Mouse (Mus musculus): ENCODE results near the gene Clec4f. TPM values are rescaled to one million over a fixed set of nuclear protein-coding genes. Genes with fewer than 3 reads are reported as not detected.
A peak's percentile ranks its signal among the peaks of the same experiment; 100 is the strongest.

The Clec4f gene
- total and polyA plus RNA-seq, 3 experiments, result not detected

GRCm38 (mm10) chr6:83693835-83694234 lies 37.8 kb upstream of the Clec4f start:
- H3K4me1 ChIP-seq (ENCODE audit: control insufficient read depth in 1 of 2, insufficient read depth in 2 of 2), result peaks cover 14 to 20% of the 10 kb centered on the region in 2 experiments
- H3K27me3 ChIP-seq (replicated peaks), result peaks cover 81% of the 10 kb centered on the region
- TF ChIP-seq CTCF (conservative IDR thresholded peaks at IDR 0.05 in 1 of 2, IDR thresholded peaks at IDR 0.05 in 1 of 2; ENCODE audit: low read depth in 2 of 2, low read length in 2 of 2) (peak; percentile 56 to 85; a peak in 3 of 4 replicates), MEF2A (IDR thresholded peaks at IDR 0.05; ENCODE audit: borderline replicate concordance, low read depth, low read length) (no peak), CHD2 (IDR thresholded peaks at IDR 0.05; ENCODE audit: low read length) (no peak), ZNF384 (IDR thresholded peaks at IDR 0.05; ENCODE audit: low read depth, low read length) (peak; percentile 96), SMC3 (IDR thresholded peaks at IDR 0.05; ENCODE audit: low read depth, low read length) (peak; percentile 44), RAD21 (IDR thresholded peaks at IDR 0.05; ENCODE audit: low read depth, low read length) (peak; percentile 79)
- no peak overlapping the region for H3K9ac ChIP-seq (ENCODE audit: insufficient read depth, low read depth)
- in situ Hi-C loops (cut with MboI; ENCODE audit: low pct_ligation_motif_present, low pct_unique_long_range_greater_than_20kb, low sequenced_read_pairs), result no loop called here
- no peak overlapping the region for H3K4me3 ChIP-seq (replicated peaks in 1 of 3; ENCODE audit: low read depth in 2 of 3, low read length in 2 of 3, poor library complexity in 1 of 3)
- H3K36me3 ChIP-seq (replicated peaks in 1 of 2; ENCODE audit: control insufficient read depth in 1 of 2, insufficient read depth in 1 of 2, low read length in 1 of 2), result no peaks in the 10 kb centered on the region
- DNase-seq (ENCODE audit: extremely low read depth), result peak; percentile 73
- H3K79me2 ChIP-seq (replicated peaks; ENCODE audit: control insufficient read depth, extremely low read depth, insufficient read depth, poor library complexity, severe bottlenecking), result no peaks in the 10 kb centered on the region
- no peak overlapping the region for H3K27ac ChIP-seq (ENCODE audit: insufficient read depth, low read depth)
- no peak overlapping the region for H3K4me2 ChIP-seq (ENCODE audit: insufficient read depth, low read depth, poor library complexity, severe bottlenecking)
- H3K9me3 ChIP-seq (replicated peaks; ENCODE audit: low read length), result no peaks in the 10 kb centered on the region
- dilution Hi-C loops (cut with MboI; ENCODE audit: extremely low pct_ligation_motif_present, extremely low pct_unique_long_range_greater_than_20kb, low sequenced_read_pairs), result no loop called here

DNA sequence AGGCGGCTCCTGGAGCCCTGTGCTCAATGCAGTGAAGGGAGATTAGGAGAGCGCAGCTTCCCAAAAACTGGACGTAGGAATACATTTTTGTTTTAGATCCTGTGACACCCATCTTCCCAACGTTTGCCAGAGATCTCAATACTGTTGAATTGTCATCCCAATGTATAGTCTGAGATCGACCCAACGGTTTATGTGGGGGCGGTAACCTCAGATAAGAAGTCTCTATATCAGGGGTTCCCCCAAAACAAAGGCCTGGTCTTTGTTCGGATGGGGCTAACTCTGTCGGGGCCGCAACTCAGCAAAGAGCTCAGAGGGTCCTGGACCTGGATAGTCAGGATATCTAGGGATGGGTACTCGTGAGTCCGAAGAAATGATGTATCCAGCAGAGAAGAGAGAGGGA lies 37.0 kb upstream of the Clec4f start:
- TF ChIP-seq NRF1 (IDR thresholded peaks at IDR 0.05; ENCODE audit: low read depth, low read length) (no peak), NELFE (IDR thresholded peaks at IDR 0.05; ENCODE audit: low read depth, low read length) (no peak), USF2 (conservative IDR thresholded peaks at IDR 0.05; ENCODE audit: low read depth, low read length) (no peak), TCF12 (IDR thresholded peaks at IDR 0.05; ENCODE audit: low read depth, low read length) (no peak), CHD2 (IDR thresholded peaks at IDR 0.05; ENCODE audit: low read length) (no peak)
- H3K36me3 ChIP-seq (replicated peaks in 1 of 2; ENCODE audit: control insufficient read depth in 1 of 2, insufficient read depth in 1 of 2, low read length in 1 of 2), result no peaks in the 10 kb centered on the region
- no peak for DNase-seq (ENCODE audit: extremely low read depth)
- dilution Hi-C loops (cut with MboI; ENCODE audit: extremely low pct_ligation_motif_present, extremely low pct_unique_long_range_greater_than_20kb, low sequenced_read_pairs), result no loop called here
- no peak overlapping the region for H3K4me3 ChIP-seq (replicated peaks in 1 of 3; ENCODE audit: low read depth in 2 of 3, low read length in 2 of 3, poor library complexity in 1 of 3)
- H3K4me2 ChIP-seq (ENCODE audit: insufficient read depth, low read depth, poor library complexity, severe bottlenecking), result no peak overlapping the region
- H3K27ac ChIP-seq (ENCODE audit: insufficient read depth, low read depth), result no peak overlapping the region
- H3K27me3 ChIP-seq (replicated peaks), result peaks cover 85% of the 10 kb centered on the region
- H3K9ac ChIP-seq (ENCODE audit: insufficient read depth, low read depth), result no peak overlapping the region
- H3K4me1 ChIP-seq (ENCODE audit: control insufficient read depth in 1 of 2, insufficient read depth in 2 of 2), result peaks cover 14 to 24% of the 10 kb centered on the region in 2 experiments
- no peaks in the 10 kb centered on the region for H3K79me2 ChIP-seq (replicated peaks; ENCODE audit: control insufficient read depth, extremely low read depth, insufficient read depth, poor library complexity, severe bottlenecking)
- in situ Hi-C loops (cut with MboI; ENCODE audit: low pct_ligation_motif_present, low pct_unique_long_range_greater_than_20kb, low sequenced_read_pairs), result no loop called here
- no peaks in the 10 kb centered on the region for H3K9me3 ChIP-seq (replicated peaks; ENCODE audit: low read length)

DNA sequence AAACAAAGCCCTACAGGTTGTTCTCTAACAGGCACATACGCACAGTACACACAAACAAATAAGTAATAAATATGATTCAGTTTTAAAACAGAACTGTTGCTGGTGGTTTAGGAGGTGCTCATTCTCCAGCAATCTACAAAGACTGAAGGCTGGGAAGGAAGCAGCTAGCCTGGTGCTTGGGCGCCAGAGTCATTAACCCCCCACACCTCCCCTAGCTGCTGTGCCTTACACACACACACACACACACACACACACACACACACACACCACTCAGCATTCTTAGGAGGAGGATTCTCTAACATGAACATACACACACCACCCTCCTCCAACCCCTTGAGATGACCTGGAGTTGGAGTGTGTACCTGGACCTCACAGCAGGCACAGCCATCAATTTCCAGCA lies 34.9 kb upstream of the Clec4f start:
- Histone ChIP-seq H3K79me2 (replicated peaks; ENCODE audit: control insufficient read depth, extremely low read depth, insufficient read depth, poor library complexity, severe bottlenecking) (no peaks in the 10 kb centered on the region), H3K9ac (ENCODE audit: insufficient read depth, low read depth) (no peak overlapping the region), H3K4me3 (replicated peaks in 1 of 3; ENCODE audit: low read depth in 2 of 3, low read length in 2 of 3, poor library complexity in 1 of 3) (no peak overlapping the region), H3K27me3 (replicated peaks) (peaks cover 84% of the 10 kb centered on the region), H3K27ac (ENCODE audit: insufficient read depth, low read depth) (no peak overlapping the region), H3K9me3 (replicated peaks; ENCODE audit: low read length) (no peaks in the 10 kb centered on the region), H3K36me3 (replicated peaks in 1 of 2; ENCODE audit: control insufficient read depth in 1 of 2, insufficient read depth in 1 of 2, low read length in 1 of 2) (no peaks in the 10 kb centered on the region), H3K4me1 (ENCODE audit: control insufficient read depth in 1 of 2, insufficient read depth in 2 of 2) (peaks cover 14 to 24% of the 10 kb centered on the region in 2 experiments), H3K4me2 (ENCODE audit: insufficient read depth, low read depth, poor library complexity, severe bottlenecking) (no peak overlapping the region)
- no peak for DNase-seq (ENCODE audit: extremely low read depth)
- dilution Hi-C loops (cut with MboI; ENCODE audit: extremely low pct_ligation_motif_present, extremely low pct_unique_long_range_greater_than_20kb, low sequenced_read_pairs) (no loop called here), in situ Hi-C loops (cut with MboI; ENCODE audit: low pct_ligation_motif_present, low pct_unique_long_range_greater_than_20kb, low sequenced_read_pairs) (no loop called here)
- TF ChIP-seq TBP (conservative IDR thresholded peaks at IDR 0.05; ENCODE audit: low read depth, low read length) (no peak), POLR2AphosphoS2 (IDR thresholded peaks at IDR 0.05; ENCODE audit: low read depth, low read length) (no peak), EP300 (IDR thresholded peaks at IDR 0.05; ENCODE audit: low read length) (no peak), NRF1 (IDR thresholded peaks at IDR 0.05; ENCODE audit: low read depth, low read length) (no peak), ZKSCAN1 (IDR thresholded peaks at IDR 0.05; ENCODE audit: borderline replicate concordance, low read depth, low read length) (no peak)
